Mouse (Mus musculus) midbrain, embryonic 11.5 days (tissue): Measurements from ENCODE around the gene A830031A19Rik. TPM values are rescaled to one million over a fixed set of nuclear protein-coding genes. Genes with fewer than 3 reads are reported as not detected.

Source experiments
- ATAC-seq: fragments of 200-750 bp; cut with Nextera tagmentation; 2 replicates; pipeline ENCODE4 v1.8.0; 2017; ENCODE audit warnings: moderate TSS enrichment, moderate library complexity; ENCODE audit not compliant: low FRiP score
- DNase-seq: peaks from one replicate; pipeline ENCODE4 v3.0.0; 2015; ENCODE audit warnings: low spot score; ENCODE audit errors: missing footprints
- H3K27ac ChIP-seq: fragments of 300-500 bp; sonication (generic); 2 replicates; pipeline ENCODE4 v1.5.1; 2014; ENCODE audit warnings: low read depth, low read length
- H3K27me3 ChIP-seq: fragments of 300-500 bp; sonication (generic); 2 replicates; pipeline ENCODE4 v1.6.1; 2014; ENCODE audit warnings: mild to moderate bottlenecking, low read length, moderate library complexity, mixed read lengths; ENCODE audit not compliant: control insufficient read depth, insufficient read depth
- H3K36me3 ChIP-seq: fragments of 300-500 bp; sonication (generic); 2 replicates; pipeline ENCODE4 v1.6.1; 2014; ENCODE audit warnings: mild to moderate bottlenecking, low read length, moderate library complexity, mixed read lengths; ENCODE audit not compliant: control insufficient read depth, insufficient read depth
- H3K4me1 ChIP-seq: fragments of 300-500 bp; sonication (generic); 2 replicates; pipeline ENCODE4 v1.6.1; 2014; ENCODE audit warnings: low read length; ENCODE audit not compliant: control insufficient read depth, insufficient read depth
- H3K4me2 ChIP-seq: fragments of 300-500 bp; sonication (generic); 2 replicates; pipeline ENCODE4 v1.6.1; 2014; ENCODE audit warnings: mild to moderate bottlenecking, moderate library complexity
- H3K4me3 ChIP-seq: fragments of 300-500 bp; sonication (generic); 2 replicates; pipeline ENCODE4 v1.5.1; 2014; ENCODE audit warnings: low read depth, low read length
- H3K9ac ChIP-seq: fragments of 300-500 bp; sonication (generic); 2 replicates; pipeline ENCODE4 v1.6.1; 2014; ENCODE audit warnings: low read length
- H3K9me3 ChIP-seq: fragments of 300-500 bp; sonication (generic); 2 replicates; pipeline ENCODE4 v1.6.1; 2016; ENCODE audit warnings: low read length; ENCODE audit not compliant: control insufficient read depth
- WGBS: fragments of 180-500 bp; shearing (Covaris S2); extraction: QIAGEN DNeasy Blood & Tissue Kit; methylation state at CpG from one replicate; pipeline ENCODE4 v1.1.7; 2014; 5-methylcytosine and 5-hydroxymethylcytosine counted together
- polyA plus RNA-seq: library from polyadenylated mRNA; unstranded; fragments of >200 nt; fragmentation: Nextera tagmentation; extraction: Ambion mirVana; gene quantifications from 2 replicates; pipeline ENCODE4 v1.2.1, GENCODE M21; 2014

The A830031A19Rik gene
- polyA plus RNA-seq, 1 experiment from 2014 or later, result not detected

DNA sequence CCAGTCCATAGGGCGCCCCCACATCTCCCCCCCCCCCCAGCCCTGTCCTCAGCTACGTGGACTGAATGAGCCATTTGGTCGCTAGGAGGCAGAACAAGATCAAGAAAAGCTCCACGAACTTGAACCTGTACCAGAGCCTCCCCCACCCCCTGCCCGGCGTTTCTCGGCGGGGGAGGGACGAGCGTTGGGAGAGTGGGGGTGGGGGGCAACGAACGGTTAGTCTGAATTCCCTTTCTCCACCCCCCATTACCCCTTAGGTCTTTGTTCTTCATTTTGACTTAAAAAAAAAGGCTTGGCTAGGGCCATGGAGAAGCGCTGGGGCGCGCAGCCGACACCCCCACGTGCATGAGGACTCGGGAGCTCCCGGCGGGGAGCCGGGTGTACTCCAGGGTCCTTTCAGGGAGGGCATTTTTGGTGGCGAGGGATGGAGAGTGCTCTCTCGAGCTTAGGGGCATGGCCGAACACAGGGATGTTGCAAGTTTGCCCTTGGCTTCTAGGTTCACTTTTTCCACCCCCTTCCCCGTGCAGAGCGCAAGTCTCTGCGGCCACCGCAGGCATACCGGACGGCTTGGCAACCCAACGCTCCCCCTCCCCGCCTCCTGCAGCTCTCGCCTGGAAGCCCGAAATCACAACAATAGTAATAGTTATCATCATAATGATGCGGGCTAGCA lies 6.3 kb upstream of the A830031A19Rik start:
- peaks cover 8% of the 10 kb centered on the region; the same call in 1 of the 2 replicates for H3K36me3 ChIP-seq
- no peaks in the 10 kb centered on the region for H3K9me3 ChIP-seq
- under 1% methylated on average over 34 of the region's 35 CpGs for WGBS
- DNase-seq (peak; percentile 95), ATAC-seq (peak; percentile 38)
- no peaks in the 10 kb centered on the region for H3K27me3 ChIP-seq
- H3K27ac ChIP-seq, result peak overlapping the region; percentile 84
- peak overlapping the region; percentile 93 for H3K9ac ChIP-seq
- peaks cover 11% of the 10 kb centered on the region for H3K4me1 ChIP-seq
- peak overlapping the region; percentile 77 for H3K4me3 ChIP-seq
- peak overlapping the region; percentile 100 for H3K4me2 ChIP-seq

DNA sequence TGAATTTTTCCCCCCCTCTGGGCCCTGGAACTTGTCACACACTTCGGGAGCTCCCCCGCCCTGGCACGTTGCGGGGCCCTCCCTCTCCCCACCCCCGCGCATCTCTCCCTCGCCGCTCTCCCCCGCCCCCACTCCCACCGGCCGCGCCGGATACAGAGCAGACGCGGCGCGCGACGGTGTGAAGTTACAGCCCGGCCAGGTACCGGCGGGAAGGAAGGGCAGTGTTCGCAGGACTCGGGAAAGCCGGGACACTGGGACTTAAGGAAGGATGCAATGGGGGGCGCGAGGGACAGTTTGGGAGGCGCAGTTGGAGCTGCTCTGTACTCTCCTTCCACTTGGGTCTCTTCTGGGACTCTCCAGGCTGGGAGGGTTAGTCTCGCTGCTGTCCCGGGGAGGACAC lies 5.7 kb upstream of the A830031A19Rik start:
- peak overlapping the region; percentile 100 for H3K4me2 ChIP-seq
- DNase-seq (peak; percentile 98), ATAC-seq (peak; percentile 3)
- under 1% methylated on average over 30 of the region's 30 CpGs for WGBS
- H3K9me3 ChIP-seq, result no peaks in the 10 kb centered on the region
- H3K4me3 ChIP-seq, result peak overlapping the region; percentile 77
- H3K27me3 ChIP-seq, result no peaks in the 10 kb centered on the region; the same call in 1 of the 2 replicates
- peak overlapping the region; percentile 93 for H3K9ac ChIP-seq
- H3K4me1 ChIP-seq, result peaks cover 11% of the 10 kb centered on the region
- H3K27ac ChIP-seq, result peak overlapping the region; percentile 17; the same call in 1 of the 2 replicates
- peaks cover 3% of the 10 kb centered on the region; the same call in 1 of the 2 replicates for H3K36me3 ChIP-seq

DNA sequence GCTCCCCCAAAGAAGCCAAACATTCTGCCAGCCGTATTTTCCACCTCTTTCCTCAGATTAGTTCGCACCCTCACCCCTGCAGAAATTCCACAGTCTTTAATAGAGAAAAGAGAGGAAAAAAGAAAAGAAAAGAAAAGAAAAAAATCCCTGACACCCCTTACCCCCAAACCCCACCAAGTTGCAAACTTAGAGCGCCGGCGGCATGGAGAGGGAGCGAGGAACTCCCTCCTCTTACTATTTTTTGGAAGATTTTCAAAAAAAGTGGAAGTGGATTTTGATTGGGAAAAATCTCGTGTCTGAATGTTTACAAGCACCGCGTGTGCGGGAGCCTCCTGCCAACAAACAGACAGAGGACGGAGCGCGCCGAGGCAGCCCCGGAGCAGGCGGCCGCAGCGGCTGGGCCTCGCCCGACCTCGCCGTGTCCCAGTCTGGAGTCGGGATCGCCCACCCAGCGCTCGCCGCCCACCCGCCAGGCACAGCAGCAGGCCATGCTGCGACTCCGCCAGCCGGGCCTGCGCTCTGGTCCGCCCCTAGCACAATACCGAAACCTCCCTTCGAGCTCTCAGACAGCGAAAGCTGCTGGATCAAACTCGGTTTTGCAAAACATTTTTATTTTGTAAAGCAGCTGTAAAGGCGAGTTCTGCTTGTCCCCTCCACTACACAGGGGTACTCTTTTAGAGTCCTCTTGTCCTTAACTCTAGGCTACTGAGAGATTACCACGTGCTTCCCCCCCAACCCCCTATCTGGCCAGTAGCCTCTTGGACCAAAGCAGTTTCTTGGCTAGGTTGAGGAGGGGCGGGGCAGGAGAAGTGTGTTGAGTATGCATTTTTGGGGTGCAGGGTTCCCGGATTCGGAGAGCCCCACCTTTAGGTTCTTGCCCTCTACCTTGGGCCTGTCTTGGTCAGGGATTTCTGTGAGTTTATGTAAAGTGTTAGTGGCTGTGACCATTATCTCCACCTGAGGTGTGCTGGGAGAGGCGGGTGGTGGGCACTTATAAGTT lies 4.8 kb upstream of the A830031A19Rik start:
- WGBS, result under 1% methylated on average over 43 of the region's 43 CpGs
- Histone ChIP-seq H3K9ac (peak overlapping the region; percentile 93), H3K27me3 (no peaks in the 10 kb centered on the region; the same call in 1 of the 2 replicates), H3K36me3 (no peaks in the 10 kb centered on the region), H3K4me3 (peak overlapping the region; percentile 77), H3K4me2 (peak overlapping the region; percentile 100), H3K9me3 (no peaks in the 10 kb centered on the region), H3K4me1 (peaks cover 19% of the 10 kb centered on the region), H3K27ac (peak overlapping the region; percentile 85)
- ATAC-seq, result no peak
- DNase-seq, result peak; percentile 96

DNA sequence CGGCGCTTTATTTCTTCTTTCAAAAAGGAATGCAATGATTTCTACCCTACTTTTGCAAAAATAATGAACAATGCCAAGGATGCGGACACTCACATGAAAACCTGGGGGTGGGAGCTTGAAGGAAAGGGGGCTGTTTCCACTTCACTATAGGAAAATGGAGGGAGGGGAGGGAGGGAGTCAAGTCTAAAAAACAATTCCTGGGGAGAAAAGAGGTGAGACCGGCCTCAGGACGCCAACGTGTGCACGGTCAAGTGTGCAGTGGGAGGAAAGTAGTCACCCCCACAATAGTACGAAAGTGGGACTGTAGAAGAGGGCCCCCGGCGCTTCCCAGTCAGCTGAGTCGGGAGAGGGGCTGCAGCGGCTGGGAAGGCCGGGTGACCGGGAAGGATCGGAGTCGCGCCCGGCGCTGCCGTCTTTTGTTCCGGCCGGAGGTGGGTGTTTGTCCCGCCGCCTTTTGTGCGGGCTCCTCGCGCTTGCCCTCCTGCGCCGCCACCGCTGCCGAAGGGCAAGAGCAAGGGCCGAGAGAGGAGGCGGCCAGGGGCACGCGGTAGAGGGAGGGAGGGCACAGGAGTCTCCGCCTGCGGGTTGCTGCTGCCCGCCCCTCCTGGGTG lies 4.0 kb upstream of the A830031A19Rik start:
- Histone ChIP-seq H3K4me2 (peak overlapping the region; percentile 100), H3K4me1 (peaks cover 19% of the 10 kb centered on the region), H3K27ac (peak overlapping the region; percentile 85), H3K36me3 (no peaks in the 10 kb centered on the region), H3K9ac (peak overlapping the region; percentile 93), H3K27me3 (no peaks in the 10 kb centered on the region; the same call in 1 of the 2 replicates), H3K4me3 (peak overlapping the region; percentile 77), H3K9me3 (no peaks in the 10 kb centered on the region)
- ATAC-seq (no peak), DNase-seq (peak; percentile 97)
- WGBS, result under 1% methylated on average over 32 of the region's 38 CpGs

DNA sequence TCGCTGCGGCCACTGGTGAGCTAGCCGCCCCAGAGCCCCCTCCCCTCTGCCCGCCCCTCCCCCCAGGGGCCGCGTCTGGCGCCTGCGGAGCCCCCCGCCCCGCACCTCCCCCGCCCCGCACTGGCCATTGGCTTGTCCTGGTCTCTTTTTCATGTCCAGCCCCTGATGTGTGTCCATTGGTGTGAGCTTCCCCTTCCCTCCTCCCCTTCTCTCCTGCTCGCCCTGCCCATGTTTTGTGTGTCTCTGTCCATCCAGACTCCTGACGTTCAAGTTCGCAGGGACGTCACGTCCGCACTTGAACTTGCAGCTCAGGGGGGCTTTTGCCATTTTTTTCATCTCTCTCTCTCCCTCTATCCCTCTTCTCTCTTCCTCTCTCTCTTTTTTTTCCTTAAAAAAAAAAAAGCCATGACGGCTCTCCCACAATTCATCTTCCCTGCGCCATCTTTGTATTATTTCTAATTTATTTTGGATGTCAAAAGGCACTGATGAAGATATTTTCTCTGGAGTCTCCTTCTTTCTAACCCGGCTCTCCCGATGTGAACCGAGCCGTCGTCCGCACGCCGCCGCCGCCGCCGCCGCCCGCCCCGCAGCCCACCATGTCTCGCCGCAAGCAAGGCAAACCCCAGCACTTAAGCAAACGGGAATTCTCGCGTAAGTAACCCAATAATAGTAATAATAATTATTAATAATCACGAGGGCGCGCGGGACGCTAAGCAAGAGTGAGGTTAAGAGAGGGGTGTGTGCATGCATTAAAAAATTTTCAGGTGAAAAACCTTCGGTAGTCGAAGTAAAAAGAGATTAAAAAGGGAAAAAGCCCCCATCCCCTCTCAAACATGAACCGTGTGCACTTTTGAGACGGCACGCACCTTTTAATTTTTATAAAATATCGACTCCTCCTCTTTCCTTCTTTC lies 3.2 kb upstream of the A830031A19Rik start, which contains the start of gene Bcl11a:
Bcl11a (plus strand) TSS at position 262 of the 911 bp plus-strand sequence.
- under 1% methylated on average over 40 of the region's 51 CpGs for WGBS
- peak within 1 kb of the TSS; percentile 77 for H3K4me3 ChIP-seq
- H3K27ac ChIP-seq, result peak within 1 kb of the TSS; percentile 92
- H3K4me1 ChIP-seq, result peaks cover 19% of the 10 kb centered on the region
- no peaks in the 10 kb centered on the region for H3K9me3 ChIP-seq
- H3K27me3 ChIP-seq, result peaks cover 3% of the 10 kb centered on the region
- no peaks in the 10 kb centered on the region for H3K36me3 ChIP-seq
- peak within 1 kb of the TSS; percentile 93 for H3K9ac ChIP-seq
- peak within 1 kb of the TSS; percentile 100 for H3K4me2 ChIP-seq
- DNase-seq (peak; percentile 98), ATAC-seq (peak; percentile 85)

DNA sequence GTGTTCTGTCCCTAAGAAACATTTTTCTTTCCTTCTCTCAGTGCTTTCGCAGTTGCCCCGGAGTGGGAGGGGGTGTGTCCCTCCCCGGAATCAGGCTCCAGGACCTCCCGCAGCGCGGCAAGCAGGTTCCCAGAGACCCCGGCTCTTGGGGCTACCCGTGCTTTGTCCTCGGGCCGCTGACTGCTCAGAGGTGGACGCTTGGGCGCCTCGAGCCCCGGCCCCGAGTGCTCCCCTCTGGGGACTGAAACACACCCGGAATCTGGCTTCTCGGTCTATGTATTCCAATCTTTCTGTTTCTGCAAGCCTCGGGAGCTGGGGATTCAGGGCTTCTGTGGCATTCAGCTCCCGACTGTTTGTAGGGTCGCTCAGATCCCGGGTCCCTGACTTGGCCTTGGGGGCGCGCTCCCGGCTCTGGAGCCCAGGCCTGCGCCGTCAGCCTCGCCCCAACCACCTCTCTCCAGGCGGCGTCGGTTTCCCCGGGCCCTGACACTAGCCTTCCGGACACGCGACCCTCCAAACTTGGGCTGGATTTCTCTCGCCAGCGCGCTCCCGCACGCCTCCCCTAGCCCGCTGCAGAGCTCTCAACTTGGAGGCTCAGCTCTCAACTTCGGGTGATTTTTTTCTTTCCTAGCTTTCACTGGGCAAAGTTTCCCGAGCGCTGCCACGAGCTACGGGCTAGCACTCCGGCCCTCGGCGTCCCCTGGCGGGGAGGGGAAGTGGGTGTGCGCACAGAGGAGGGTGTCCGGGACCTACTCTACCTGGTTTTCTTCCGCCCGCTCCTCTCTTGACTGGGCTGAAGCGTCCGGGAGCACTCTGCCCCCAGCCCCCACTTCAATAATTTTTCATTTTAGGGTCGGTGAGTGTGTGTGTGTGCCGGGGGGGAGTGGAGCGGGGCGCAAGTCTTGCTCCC lies 2.2 kb upstream of the A830031A19Rik start:
- no peaks in the 10 kb centered on the region for H3K36me3 ChIP-seq
- H3K27me3 ChIP-seq, result peaks cover 4% of the 10 kb centered on the region
- H3K4me1 ChIP-seq, result peaks cover 13% of the 10 kb centered on the region
- peak overlapping the region; percentile 77 for H3K4me3 ChIP-seq
- no peaks in the 10 kb centered on the region for H3K9me3 ChIP-seq
- H3K27ac ChIP-seq, result peak overlapping the region; percentile 92
- WGBS, result under 1% methylated on average over 59 of the region's 59 CpGs
- ATAC-seq (peak; percentile 53), DNase-seq (peak; percentile 98)
- H3K4me2 ChIP-seq, result peak overlapping the region; percentile 100
- peak overlapping the region; percentile 93 for H3K9ac ChIP-seq

DNA sequence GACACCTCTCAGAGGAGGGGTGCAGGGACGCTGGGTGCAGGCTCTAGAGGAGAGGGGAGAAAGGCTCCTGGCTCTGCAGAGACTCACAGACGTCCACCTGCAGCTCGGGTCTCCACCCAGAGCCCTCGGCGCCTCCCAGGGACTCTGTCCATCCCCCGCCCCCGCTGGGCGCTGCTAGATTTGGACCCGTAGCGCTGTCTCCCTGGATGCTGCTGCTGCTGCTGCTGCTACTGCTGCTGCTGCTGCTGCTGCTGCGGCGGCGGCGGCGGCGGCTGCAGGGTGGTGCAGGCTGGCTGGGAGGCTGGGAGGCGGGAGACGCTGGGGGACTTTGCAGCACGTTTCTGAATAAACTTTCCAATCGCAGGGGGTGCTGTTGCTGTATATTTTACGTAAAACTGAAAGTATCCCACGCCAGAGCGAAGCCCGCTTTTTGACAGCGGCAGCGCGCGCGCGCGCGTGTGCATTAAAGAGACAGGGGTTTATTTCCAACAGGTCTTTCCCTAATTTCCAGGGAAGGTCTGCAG lies 1.3 kb upstream of the A830031A19Rik start:
- Histone ChIP-seq H3K4me3 (peak overlapping the region; percentile 77), H3K9me3 (no peaks in the 10 kb centered on the region), H3K27ac (peak overlapping the region; percentile 1; the same call in 1 of the 2 replicates), H3K27me3 (peaks cover 4% of the 10 kb centered on the region), H3K9ac (peak overlapping the region; percentile 93), H3K36me3 (no peaks in the 10 kb centered on the region), H3K4me1 (peaks cover 10% of the 10 kb centered on the region), H3K4me2 (peak overlapping the region; percentile 100)
- DNase-seq (peak; percentile 98), ATAC-seq (peak; percentile 17)
- 0% methylated on average over 32 of the region's 32 CpGs for WGBS
